9 mouse cellular contexts compared by ENCODE assay signal in genomic region chr7:16153522-16153921, GRCm38 (mm10). TPM values are rescaled to one million over a fixed set of nuclear protein-coding genes. Genes with fewer than 3 reads are reported as not detected.
A peak's percentile ranks its signal among the peaks of the same experiment; 100 is the strongest.
DNase-seq lines count a peak whose midpoint lies in the region; ATAC-seq and TF ChIP-seq lines count a peak whose summit lies in the region.
"Had no signal": no experiment of that assay in that cellular context is flagged by ENCODE, and none has a peak within 500 bp of the region (broad histone marks: within the 10 kb centered on the region; RNA-seq: fewer than 3 reads in every experiment).

No protein-coding gene starts in this region.

- H3K27ac ChIP-seq in forebrain, embryonic 12.5 days: no peak overlapping the region
- H3K27ac ChIP-seq in kidney, adult 2 months (ENCODE audit: insufficient read depth, low read depth, low read length): no peak overlapping the region
- H3K27ac ChIP-seq: heart, embryonic 13.5 days had no signal

- no peak overlapping the region for H3K4me3 ChIP-seq in forebrain, embryonic 12.5 days (replicated peaks)
- H3K4me3 ChIP-seq in kidney, adult 2 months (ENCODE audit: insufficient read depth, low read depth, low read length): no peak overlapping the region
- H3K4me3 ChIP-seq: heart, embryonic 13.5 days had no signal

- no peak overlapping the region for H3K9ac ChIP-seq in forebrain, embryonic 12.5 days
- H3K9ac ChIP-seq: heart, embryonic 13.5 days had no signal

- TF ChIP-seq POLR2A in brain, embryonic 14.5 days (IDR thresholded peaks at IDR 0.05; ENCODE audit: borderline replicate concordance, extremely low read depth, insufficient read depth, insufficient read length, poor library complexity, severe bottlenecking): no peak
- TF ChIP-seq POLR2A in kidney, adult 2 months (IDR thresholded peaks at IDR 0.05; ENCODE audit: low read depth, low read length): no peak

- ATAC-seq in forebrain, embryonic 12.5 days (ENCODE audit: low FRiP score): peak; percentile 88
- peak; percentile 71; the same call in 1 of the 2 replicates for ATAC-seq in neutrophil, adult 5-6 weeks (ENCODE audit: extremely low read depth, insufficient number of reproducible peaks, low FRiP score, poor library complexity, severe bottlenecking)

- 0 out of 2 replicates have a peak, but pooled peaks cover 8% of the 10 kb centered on the region for H3K36me3 ChIP-seq in forebrain, embryonic 12.5 days (replicated peaks)
- no peaks in the 10 kb centered on the region for H3K36me3 ChIP-seq in kidney, adult 2 months (ENCODE audit: control insufficient read depth, insufficient read depth, low read length)
- H3K36me3 ChIP-seq: heart, embryonic 13.5 days had no signal

- H3K4me1 ChIP-seq in forebrain, embryonic 12.5 days: peaks cover 5% of the 10 kb centered on the region
- H3K4me1 ChIP-seq in kidney, adult 2 months (ENCODE audit: control insufficient read depth, insufficient read depth, low read length): no peaks in the 10 kb centered on the region

- no peaks in the 10 kb centered on the region for H3K9me3 ChIP-seq in forebrain, embryonic 12.5 days
- H3K9me3 ChIP-seq: heart, embryonic 13.5 days had no signal

- intact Hi-C loops in gastrocnemius, postnatal 14 days (cut with DNase I; ENCODE audit: low total_unique reads): no loop called here

- 20% methylated on average over 10 of the region's 10 CpGs for WGBS in forebrain, embryonic 12.5 days
- WGBS in kidney, adult 2 months: 14% methylated on average over 10 of the region's 10 CpGs

- H3K27me3 ChIP-seq in forebrain, embryonic 12.5 days: peaks cover 13% of the 10 kb centered on the region
- no peaks in the 10 kb centered on the region for H3K27me3 ChIP-seq in kidney, adult 2 months (replicated peaks; ENCODE audit: control insufficient read depth, insufficient read depth, low read length)

- TF ChIP-seq CTCF in brain, embryonic 14.5 days (IDR thresholded peaks at IDR 0.05; ENCODE audit: borderline replicate concordance, extremely low read depth, insufficient read depth, insufficient read length): peak; percentile 87
- TF ChIP-seq CTCF in kidney, adult 2 months (conservative IDR thresholded peaks at IDR 0.05; ENCODE audit: insufficient read depth, insufficient read length, low read depth, low read length): peak; percentile 77

- peak; percentile 48 for DNase-seq in urinary bladder, postnatal 25 days (ENCODE audit: low spot score)
- DNase-seq in urinary bladder, postnatal 10 days (ENCODE audit: low spot score): no peak
- peak; percentile 87 for DNase-seq in brain, embryonic 14.5 days (ENCODE audit: low read depth)
- peak; percentile 36 for DNase-seq in kidney, adult 2 months
- DNase-seq in lung, adult 18-20 months: peak; percentile 16 to 28
- no peak for DNase-seq in gastrocnemius, postnatal 14 days

- no peak overlapping the region for H3K4me2 ChIP-seq in forebrain, embryonic 12.5 days
- H3K4me2 ChIP-seq: heart, embryonic 13.5 days had no signal

RNA-seq across cellular contexts. Expression of gene Meis3, which starts 21.4 kb away (rescaled TPM):
- polyA plus RNA-seq in brain, embryonic 14.5 days (2012; rRNA removed): 188 and 256 TPM in 2 replicates
- polyA plus RNA-seq in forebrain, embryonic 12.5 days (2016; fragmentation: Nextera tagmentation; extraction: Ambion mirVana): 91.2 and 94.9 TPM in 2 replicates
- 3.8 and 6.6 TPM in 2 replicates for polyA plus RNA-seq in kidney, adult 2 months (2012; rRNA removed)
- total RNA-seq in neutrophil, adult 5-6 weeks (2017): 2.5 and 4.5 TPM in 2 replicates
- total RNA-seq in gastrocnemius, postnatal 14 days (2021): 1 to 10 TPM; 2.5 to 3.1 TPM

RNA-seq across cellular contexts. Expression of gene Slc8a2, which starts 23.9 kb away (rescaled TPM):
- polyA plus RNA-seq in brain, embryonic 14.5 days (2012; rRNA removed): 25.7 and 34.0 TPM in 2 replicates
- polyA plus RNA-seq in forebrain, embryonic 12.5 days (2016; fragmentation: Nextera tagmentation; extraction: Ambion mirVana): 0.49 and 0.66 TPM in 2 replicates
- 0.33 and 0.38 TPM in 2 replicates for polyA plus RNA-seq in kidney, adult 2 months (2012; rRNA removed)
- total RNA-seq in neutrophil, adult 5-6 weeks (2017): 0.25 TPM in 1 of 2 replicates, not detected in the other
- under 1 TPM; 0.24 to 0.25 TPM for total RNA-seq in gastrocnemius, postnatal 14 days (2021)

RNA-seq across cellular contexts. Expression of gene Kptn, which starts 33.8 kb away (rescaled TPM):
- 46.0 and 47.2 TPM in 2 replicates for polyA plus RNA-seq in brain, embryonic 14.5 days (2012; rRNA removed)
- polyA plus RNA-seq in forebrain, embryonic 12.5 days (2016; fragmentation: Nextera tagmentation; extraction: Ambion mirVana): 24.6 and 29.4 TPM in 2 replicates
- 28.7 and 32.5 TPM in 2 replicates for polyA plus RNA-seq in kidney, adult 2 months (2012; rRNA removed)
- 12.8 and 16.9 TPM in 2 replicates for total RNA-seq in neutrophil, adult 5-6 weeks (2017)
- 10 to 100 TPM; 12.2 to 14.4 TPM for total RNA-seq in gastrocnemius, postnatal 14 days (2021)

RNA-seq across cellular contexts. Expression of gene Napa, which starts 55.3 kb away (rescaled TPM):
- 192 and 199 TPM in 2 replicates for polyA plus RNA-seq in brain, embryonic 14.5 days (2012; rRNA removed)
- polyA plus RNA-seq in forebrain, embryonic 12.5 days (2016; fragmentation: Nextera tagmentation; extraction: Ambion mirVana): 150 and 156 TPM in 2 replicates
- polyA plus RNA-seq in kidney, adult 2 months (2012; rRNA removed): 177 and 207 TPM in 2 replicates
- 75.3 and 78.1 TPM in 2 replicates for total RNA-seq in neutrophil, adult 5-6 weeks (2017)
- total RNA-seq in gastrocnemius, postnatal 14 days (2021): 100 to 1,000 TPM; 102 to 107 TPM

Comparison
In these comparisons a context has a peak if more than half of its experiments do, and no peak if none do; other contexts are left out.
1. DNase-seq: peak in urinary bladder, postnatal 25 days (single experiment), brain, embryonic 14.5 days (single experiment), kidney, adult 2 months (single experiment) and lung, adult 18-20 months (2 of 2); none in urinary bladder, postnatal 10 days (single experiment) and gastrocnemius, postnatal 14 days (single experiment).
2. RNA of gene Meis3, which starts 21.4 kb away (polyA plus RNA-seq): 188 to 256 TPM in brain, embryonic 14.5 days and 91.2 to 94.9 TPM in forebrain, embryonic 12.5 days; 3.8 to 6.6 TPM in kidney, adult 2 months; every median in the first group is over 10 times any median in the second.
3. RNA of gene Slc8a2, which starts 23.9 kb away (polyA plus RNA-seq): 25.7 to 34.0 TPM in brain, embryonic 14.5 days; 0.49 to 0.66 TPM in forebrain, embryonic 12.5 days and 0.33 to 0.38 TPM in kidney, adult 2 months; every median in the first group is over 10 times any median in the second.